Mouse (Mus musculus) gastrocnemius, adult 8-10 months (tissue): ENCODE measurements around the gene Erbin. TPM values are rescaled to one million over a fixed set of nuclear protein-coding genes. Genes with fewer than 3 reads are reported as not detected.

Source experiments
- DNase-seq, 2 experiments: peaks; one replicate each; pipeline ENCODE4 v3.0.0; 2022; ENCODE audit warnings: low spot score in 2 of 2
- total RNA-seq, 4 experiments: library from RNA; stranded (reverse); gene quantifications; 2 replicates each; pipeline ENCODE4 v1.2.4; 2022

Gene Erbin
- total RNA-seq, 4 experiments from 2014 or later: 45.5 to 53.4 (median 50.3) TPM

DNA sequence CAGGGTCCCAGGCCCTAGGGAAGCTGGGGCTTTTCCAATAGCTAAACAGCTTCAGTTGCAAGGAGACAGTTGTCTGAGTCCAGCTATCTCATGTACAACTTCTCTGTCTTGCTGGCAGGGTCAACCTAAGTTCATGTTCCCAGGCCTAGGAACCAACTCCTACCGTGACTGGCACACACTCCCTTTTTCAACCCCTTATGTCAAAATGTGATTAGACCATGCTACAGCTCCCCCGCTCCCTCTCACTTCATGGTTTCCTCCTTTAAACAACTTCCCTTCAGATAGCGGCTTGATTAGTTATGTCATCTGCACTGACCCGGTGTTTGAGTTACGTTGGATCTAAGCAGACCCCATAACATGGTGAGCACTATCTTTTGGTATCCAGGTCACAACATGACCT, 112.8 kb downstream of the Erbin start:
- no peak for DNase-seq

DNA sequence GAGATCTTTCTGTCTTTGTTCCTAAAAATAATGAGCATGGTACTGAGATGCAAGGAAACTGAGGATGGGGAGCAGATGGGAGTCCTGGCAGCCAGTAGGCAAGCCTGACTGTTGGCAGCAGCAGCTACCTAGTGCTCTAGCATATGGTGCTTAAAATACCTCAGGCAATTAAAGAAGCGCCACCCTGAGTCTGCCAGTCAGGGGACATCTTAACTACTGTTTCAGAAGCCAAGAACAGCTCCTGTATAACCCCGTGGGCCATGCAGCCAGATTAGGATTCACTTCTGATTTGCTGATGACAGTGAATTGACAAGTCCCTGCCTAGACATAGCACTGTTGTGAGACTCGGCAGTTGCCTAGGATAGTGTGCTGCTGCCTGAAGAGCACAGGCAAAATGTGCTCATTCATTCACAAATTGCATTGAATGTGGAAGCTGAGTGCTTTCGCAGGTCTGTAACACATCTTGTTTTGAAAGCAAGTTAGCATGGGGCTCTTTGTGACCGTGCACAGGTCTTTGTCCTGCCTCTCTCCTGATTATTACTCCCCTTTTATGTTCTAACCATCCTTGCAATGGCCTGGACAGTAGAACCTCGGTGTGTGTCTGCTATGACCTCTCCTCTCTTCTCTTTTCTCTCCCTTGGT, 114.0 kb downstream of the Erbin start:
- peak; percentile 6 to 37 for DNase-seq

DNA sequence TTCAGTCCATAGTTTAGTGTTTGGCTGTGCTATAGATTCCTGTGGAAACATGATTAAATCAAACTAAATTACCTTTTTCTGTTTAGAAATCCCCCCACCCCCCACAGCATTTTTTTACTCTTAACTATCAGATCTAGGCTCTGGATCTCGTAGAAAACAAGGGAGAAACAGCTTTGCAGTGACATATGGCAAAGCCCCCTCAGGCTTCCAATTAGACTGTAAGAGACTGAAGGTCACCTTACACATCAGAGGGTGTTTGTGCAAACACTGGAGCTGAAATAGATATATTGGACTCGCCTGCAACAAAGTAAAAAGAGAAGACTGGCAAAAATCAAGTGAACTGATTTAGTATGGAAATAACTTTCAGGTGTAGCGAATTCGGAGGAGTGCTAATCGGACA, 116.6 kb downstream of the Erbin start:
- DNase-seq: no peak

DNA sequence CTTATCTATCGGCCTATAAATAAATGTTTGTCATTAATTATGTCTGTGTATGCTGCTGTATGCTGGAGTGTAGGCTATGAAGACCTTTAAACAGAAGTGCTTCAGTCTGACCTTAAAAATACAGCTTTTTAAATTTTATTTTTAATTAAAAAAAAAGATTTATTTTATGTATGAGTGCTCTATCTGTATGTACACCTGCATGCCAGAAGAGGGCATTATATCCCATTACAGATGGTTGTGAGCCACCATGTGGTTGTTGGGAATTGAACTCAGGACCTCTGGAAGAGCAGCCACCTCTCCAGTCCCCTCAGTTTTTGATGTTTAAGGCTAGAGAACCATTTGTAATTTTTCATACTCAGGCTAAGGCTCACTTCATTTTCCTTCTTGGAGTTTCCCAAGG, 119.3 kb downstream of the Erbin start:
- DNase-seq: no peak

DNA sequence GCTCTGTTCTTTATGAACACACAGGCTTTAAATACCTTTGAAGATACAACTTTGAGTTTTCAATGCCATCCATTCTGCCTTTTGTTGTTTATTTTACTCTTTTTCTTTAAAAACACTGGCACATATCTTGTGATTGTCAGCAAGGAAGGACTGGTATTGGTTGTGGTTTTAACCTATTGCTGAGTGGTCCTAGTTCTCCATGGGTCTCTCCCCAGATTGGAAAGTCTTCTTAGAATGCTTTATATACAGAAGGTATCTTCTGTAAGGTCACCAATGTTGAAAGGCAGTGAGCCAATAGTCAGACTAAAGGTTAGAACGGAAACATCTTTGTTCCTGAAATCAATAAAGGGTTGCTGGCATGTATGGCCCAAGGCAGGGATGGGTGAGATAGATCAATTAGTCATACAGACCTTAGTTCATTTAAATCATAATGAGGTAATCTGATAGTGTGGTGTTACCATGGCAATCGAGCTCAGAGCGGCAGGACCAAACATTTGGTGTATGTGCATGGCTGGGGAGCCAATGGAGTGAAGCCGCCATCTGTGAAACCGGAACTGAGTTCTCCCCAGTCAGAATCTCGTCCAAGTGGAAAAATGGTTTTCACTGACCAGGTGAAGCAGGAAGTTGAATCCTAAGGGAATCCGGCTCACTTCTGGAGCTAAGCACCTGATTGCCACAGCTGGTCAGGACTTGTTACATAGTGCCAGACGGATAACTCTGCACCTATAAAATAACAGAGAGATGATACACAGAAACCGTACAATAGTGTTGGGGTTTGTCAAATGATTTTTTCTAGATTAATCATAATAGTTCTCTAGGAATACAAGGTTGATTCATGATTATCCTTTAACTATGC, 125.4 kb downstream of the Erbin start:
- DNase-seq: no peak

DNA sequence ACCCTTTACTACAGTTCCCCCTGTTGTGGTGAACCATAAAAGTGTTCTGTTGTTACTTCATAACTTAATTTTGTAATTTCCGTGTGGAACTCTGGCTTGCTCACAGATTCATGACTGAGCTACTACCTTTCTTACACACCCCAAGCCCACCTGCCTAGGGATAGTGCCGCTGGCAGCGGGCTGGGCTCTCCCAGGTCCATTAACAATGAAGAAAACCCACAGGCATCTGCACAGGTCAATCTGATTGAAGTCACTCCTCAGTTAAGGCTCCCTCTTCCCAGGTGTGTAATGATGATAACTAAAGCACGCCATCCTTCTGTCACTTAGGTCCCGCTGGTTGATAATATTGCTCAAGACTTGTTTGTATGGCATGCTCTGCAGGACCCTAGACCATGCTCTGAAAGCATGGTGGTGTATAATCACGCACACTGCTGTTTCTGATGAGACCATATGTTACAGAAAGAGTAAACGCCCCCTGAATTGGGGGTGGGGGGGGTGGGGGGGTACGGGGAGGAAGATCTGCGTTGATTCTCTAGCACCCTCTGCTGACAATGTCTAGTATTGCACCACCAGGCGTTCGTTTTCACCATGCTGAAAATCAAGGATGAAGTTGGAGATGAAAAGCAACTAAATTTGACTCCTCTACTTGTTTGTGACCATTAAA, 140.3 kb downstream of the Erbin start:
- no peak for DNase-seq

DNA sequence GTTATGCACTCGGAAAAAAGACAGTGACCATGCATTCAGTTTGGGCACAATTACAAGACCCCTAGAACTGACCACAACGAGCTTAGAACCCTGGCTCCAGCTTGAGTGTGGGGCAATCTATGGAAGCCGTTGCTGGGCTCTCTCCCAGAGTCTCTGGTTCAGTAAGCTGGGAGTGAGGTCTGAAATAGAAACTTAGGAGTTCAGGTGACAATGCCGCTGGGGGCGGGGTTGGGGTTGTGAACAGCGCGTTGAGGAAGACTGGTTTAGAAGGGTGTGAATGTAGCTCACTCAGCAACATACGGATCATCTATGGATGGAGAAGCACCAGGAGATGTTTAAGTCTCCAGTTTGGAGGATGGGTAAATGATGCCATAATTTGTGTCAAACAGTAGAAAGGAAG, 143.2 kb downstream of the Erbin start:
- DNase-seq: no peak

DNA sequence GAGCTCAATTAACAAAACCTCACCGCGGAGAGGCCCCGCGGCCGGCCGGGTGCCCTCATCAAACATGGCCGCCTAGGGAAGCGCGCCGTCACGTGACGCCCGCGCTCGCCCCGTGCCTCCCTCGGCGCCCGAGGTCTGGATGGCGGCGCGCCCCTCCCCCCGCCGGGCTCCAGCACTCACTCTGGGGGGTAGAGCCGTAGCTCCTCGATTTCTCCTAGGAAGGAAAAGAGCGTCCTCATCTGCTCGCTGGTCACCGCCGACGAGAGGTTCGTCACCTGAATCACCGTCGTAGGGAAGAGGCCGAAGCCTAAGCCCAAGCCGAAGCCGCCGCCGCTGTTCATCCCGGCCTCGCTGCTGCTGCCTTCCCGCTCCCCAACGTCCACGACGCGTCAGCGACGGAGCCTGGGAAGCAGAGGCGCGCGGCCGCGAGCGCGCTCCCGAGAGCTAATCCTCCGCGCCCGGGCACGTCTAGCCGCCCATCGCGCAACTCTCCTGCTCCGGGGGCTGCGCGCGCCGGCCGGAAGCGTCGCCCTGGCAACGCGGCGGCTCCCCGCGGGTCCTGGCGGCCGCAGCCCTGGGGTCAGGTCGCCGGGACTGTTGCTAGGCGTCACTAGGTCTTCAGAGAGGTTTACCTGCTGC, 146.1 kb downstream of the Erbin start, which contains the start of gene Srek1:
Srek1 (minus strand) TSS at position 490 of the 639 bp plus-strand sequence.
- peak; percentile 87 to 89 for DNase-seq

DNA sequence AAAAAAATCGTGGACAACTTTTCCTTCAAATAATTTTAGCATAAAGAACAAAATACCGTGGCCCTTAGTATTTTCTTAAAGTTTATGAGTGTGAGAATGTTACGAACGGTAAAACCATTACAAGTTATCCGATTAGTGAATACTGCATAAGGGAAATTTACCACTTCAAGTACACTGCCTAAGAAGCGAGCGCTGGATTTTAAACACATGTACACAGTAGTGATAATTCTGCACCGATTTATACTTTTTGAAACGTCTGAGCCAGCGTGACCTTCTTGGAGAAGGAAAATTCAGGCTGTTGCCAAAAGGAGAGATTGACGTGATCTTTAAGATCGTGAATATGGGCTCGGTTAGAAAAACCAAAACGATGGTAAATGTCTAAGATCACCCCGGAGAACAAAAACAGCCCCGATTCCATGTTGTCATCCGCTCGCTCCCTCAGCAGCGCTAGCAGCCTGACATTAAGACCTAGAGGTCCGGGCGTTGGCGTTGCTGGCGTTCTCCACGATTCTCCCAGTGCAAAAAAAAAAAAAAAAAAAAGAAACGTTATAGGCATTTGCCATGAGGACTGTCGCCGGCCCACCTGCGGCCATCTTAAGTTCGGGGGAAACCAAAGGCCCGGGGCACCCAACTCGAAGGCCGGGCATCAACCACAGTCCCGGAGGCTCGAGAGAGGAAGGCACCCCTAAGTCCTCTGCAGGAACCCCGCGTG, 146.8 kb downstream of the Erbin start:
- no peak for DNase-seq

DNA sequence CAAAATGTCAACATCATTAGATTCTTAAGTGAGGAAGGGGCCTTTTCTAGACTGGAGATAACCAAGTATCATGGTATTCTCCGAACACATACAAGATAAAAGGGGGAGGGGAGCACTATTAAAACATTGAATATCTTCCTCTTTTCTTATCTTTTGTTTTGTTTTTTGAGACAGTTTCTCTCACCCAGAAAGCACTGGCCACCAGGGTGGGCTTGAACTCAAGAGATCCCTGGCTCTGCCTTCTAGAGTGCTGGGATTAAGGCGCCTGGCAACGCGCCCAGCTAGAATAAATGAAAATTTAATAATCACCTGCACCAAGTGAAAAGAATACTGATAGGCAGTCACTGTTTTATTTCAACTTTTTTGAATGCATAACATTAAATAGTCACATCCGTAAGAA, 147.4 kb downstream of the Erbin start:
- no peak for DNase-seq

DNA sequence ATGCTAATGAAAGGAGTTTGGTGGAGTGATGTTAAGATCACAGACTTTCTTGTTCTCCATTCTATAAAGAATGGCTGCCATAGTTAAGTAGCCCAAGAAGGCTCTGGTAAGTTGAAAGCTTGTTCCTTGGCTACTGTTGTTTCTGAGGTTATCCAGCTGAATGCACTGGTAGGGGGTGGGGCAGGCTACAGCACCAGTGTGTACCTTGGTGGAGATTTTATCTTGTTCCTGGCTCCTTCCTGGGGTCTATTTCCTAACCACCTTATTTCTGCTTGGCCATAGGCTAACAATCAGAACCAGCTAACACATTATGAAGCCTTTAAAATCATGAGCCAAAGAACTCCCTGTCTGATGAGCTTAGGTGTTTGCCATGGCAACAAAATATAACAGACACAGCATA, 149.5 kb downstream of the Erbin start:
- no peak for DNase-seq

Other genes with a start within 250 kb of the Erbin start
- 10 to 100 TPM; 12.9 to 17.8 (median 17.3) TPM for gene Srek1, start 145.9 kb downstream of the Erbin start, total RNA-seq
- 1 to 10 TPM; 4.6 to 5.9 (median 5.1) TPM for gene Nln, start 189.1 kb upstream of the Erbin start, total RNA-seq
- under 1 TPM; 0.10 to 0.83 (median 0.61) TPM for gene Sgtb, start 189.2 kb upstream of the Erbin start, total RNA-seq